Mouse (Mus musculus): ENCODE results near the gene Cryba4. TPM values are rescaled to one million over a fixed set of nuclear protein-coding genes. Genes with fewer than 3 reads are reported as not detected.

Gene Cryba4
- polyA plus RNA-seq, 1 experiment, result not detected

DNA sequence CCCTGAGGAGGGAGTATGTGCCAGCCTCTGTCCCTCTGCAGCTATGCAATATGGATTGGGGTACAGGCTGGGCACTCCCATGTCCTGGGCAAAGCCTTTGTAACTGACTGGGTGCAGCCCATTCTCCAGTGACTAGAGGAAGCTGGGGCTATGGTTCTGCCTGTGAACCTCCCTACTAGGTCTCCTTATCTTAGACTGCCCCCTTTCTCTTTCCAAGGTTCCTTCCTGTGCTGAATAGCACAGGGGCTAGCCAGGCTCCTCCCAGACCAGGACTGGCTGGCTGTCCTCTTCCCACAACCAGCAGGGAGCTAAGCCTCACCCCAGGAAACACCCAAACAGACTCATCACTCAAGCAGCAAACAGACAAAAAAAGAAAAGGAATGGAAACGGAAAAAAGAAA, 32.9 kb downstream of the Cryba4 start:
- no peak for TF ChIP-seq POLR2A (IDR thresholded peaks at IDR 0.05; ENCODE audit: low read depth, low read length)
- TF ChIP-seq CTCF (conservative IDR thresholded peaks at IDR 0.05; ENCODE audit: insufficient read depth, insufficient read length, low read depth, low read length), result no peak
- H3K36me3 ChIP-seq (ENCODE audit: control insufficient read depth, insufficient read depth, low read length), result no peaks in the 10 kb centered on the region
- H3K4me1 ChIP-seq (ENCODE audit: control insufficient read depth, insufficient read depth, low read length), result no peaks in the 10 kb centered on the region
- 17% methylated on average over 1 of the region's 1 CpGs for WGBS
- no peak overlapping the region for H3K27ac ChIP-seq (ENCODE audit: insufficient read depth, low read depth, low read length)
- H3K27me3 ChIP-seq (replicated peaks; ENCODE audit: control insufficient read depth, insufficient read depth, low read length), result no peaks in the 10 kb centered on the region
- no peak overlapping the region for H3K4me3 ChIP-seq (ENCODE audit: insufficient read depth, low read depth, low read length)
- peak; percentile 33 for DNase-seq

DNA sequence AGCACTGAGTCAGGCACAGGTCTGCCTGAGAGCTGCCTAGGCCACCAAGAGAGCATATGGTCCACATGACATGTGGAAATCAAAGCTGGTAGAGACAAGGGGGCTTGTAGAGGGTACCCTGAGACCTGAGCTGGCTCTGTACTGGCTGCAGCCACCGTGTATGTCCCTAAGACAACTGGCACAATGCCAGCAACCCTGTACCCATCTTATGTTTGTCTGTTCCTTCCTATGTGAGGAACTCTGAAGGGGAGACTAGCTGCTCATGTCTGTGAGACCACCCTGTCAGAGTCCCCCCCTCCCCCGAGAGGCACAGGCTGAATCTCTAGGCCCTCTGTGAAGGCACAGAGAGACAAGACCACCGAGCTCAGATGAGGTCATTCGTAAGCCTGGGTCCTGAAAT, 33.6 kb downstream of the Cryba4 start:
- Histone ChIP-seq H3K27me3 (replicated peaks; ENCODE audit: control insufficient read depth, insufficient read depth, low read length) (no peaks in the 10 kb centered on the region), H3K36me3 (ENCODE audit: control insufficient read depth, insufficient read depth, low read length) (no peaks in the 10 kb centered on the region), H3K4me1 (ENCODE audit: control insufficient read depth, insufficient read depth, low read length) (no peaks in the 10 kb centered on the region), H3K27ac (ENCODE audit: insufficient read depth, low read depth, low read length) (no peak overlapping the region), H3K4me3 (ENCODE audit: insufficient read depth, low read depth, low read length) (no peak overlapping the region)
- no peak for DNase-seq
- WGBS, result 70% methylated on average over 4 of the region's 4 CpGs
- TF ChIP-seq CTCF (conservative IDR thresholded peaks at IDR 0.05; ENCODE audit: insufficient read depth, insufficient read length, low read depth, low read length) (no peak), POLR2A (IDR thresholded peaks at IDR 0.05; ENCODE audit: low read depth, low read length) (no peak)

DNA sequence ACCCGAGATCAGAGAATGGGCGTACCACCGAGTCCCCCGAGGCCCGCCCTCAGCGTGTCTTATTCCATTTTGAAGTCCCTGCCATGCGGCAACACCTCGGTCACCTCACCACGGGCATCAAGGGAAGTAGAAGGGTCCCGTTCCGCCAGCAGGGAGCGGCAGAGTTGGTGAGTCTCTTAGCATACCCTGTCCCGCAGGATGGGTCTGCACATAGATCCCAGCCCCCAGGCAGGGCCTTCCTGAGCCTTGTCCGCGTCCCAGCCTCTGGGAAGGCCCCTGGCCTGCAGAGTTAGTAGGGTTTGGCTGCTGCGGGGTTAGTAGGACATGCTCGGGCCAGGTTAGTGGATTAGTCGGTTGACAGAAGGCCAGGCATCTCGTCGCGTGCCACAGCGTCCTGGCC, 35.3 kb downstream of the Cryba4 start:
- TF ChIP-seq CTCF (conservative IDR thresholded peaks at IDR 0.05; ENCODE audit: insufficient read depth, insufficient read length, low read depth, low read length) (no peak), POLR2A (IDR thresholded peaks at IDR 0.05; ENCODE audit: low read depth, low read length) (no peak)
- Histone ChIP-seq H3K4me3 (ENCODE audit: insufficient read depth, low read depth, low read length) (no peak overlapping the region), H3K27me3 (replicated peaks; ENCODE audit: control insufficient read depth, insufficient read depth, low read length) (no peaks in the 10 kb centered on the region), H3K4me1 (ENCODE audit: control insufficient read depth, insufficient read depth, low read length) (no peaks in the 10 kb centered on the region), H3K27ac (ENCODE audit: insufficient read depth, low read depth, low read length) (no peak overlapping the region), H3K36me3 (ENCODE audit: control insufficient read depth, insufficient read depth, low read length) (no peaks in the 10 kb centered on the region)
- 64% methylated on average over 22 of the region's 22 CpGs for WGBS
- no peak for DNase-seq

- no peak for TF ChIP-seq CTCF (conservative IDR thresholded peaks at IDR 0.05; ENCODE audit: insufficient read depth, insufficient read length, low read depth, low read length)
- no peak for TF ChIP-seq POLR2A (IDR thresholded peaks at IDR 0.05; ENCODE audit: low read depth, low read length)
- 75% methylated on average over 7 of the region's 7 CpGs for WGBS
- no peaks in the 10 kb centered on the region for H3K4me1 ChIP-seq (ENCODE audit: control insufficient read depth, insufficient read depth, low read length)
These were observed 36.0 kb downstream of the Cryba4 start for GRCm38 (mm10) chr5:112216335-112216734.

GRCm38 (mm10) chr5:112215801-112216251, 36.5 kb downstream of the Cryba4 start:
- DNase-seq, result peak; percentile 43
- TF ChIP-seq POLR2A (IDR thresholded peaks at IDR 0.05; ENCODE audit: low read depth, low read length) (no peak), CTCF (conservative IDR thresholded peaks at IDR 0.05; ENCODE audit: insufficient read depth, insufficient read length, low read depth, low read length) (no peak)
- Histone ChIP-seq H3K4me3 (ENCODE audit: insufficient read depth, low read depth, low read length) (no peak overlapping the region), H3K4me1 (ENCODE audit: control insufficient read depth, insufficient read depth, low read length) (no peaks in the 10 kb centered on the region), H3K36me3 (ENCODE audit: control insufficient read depth, insufficient read depth, low read length) (no peaks in the 10 kb centered on the region), H3K27ac (ENCODE audit: insufficient read depth, low read depth, low read length) (no peak overlapping the region), H3K27me3 (replicated peaks; ENCODE audit: control insufficient read depth, insufficient read depth, low read length) (no peaks in the 10 kb centered on the region)
- 52% methylated on average over 9 of the region's 9 CpGs for WGBS

More at GRCm38 (mm10) chr5:112216335-112216734, 36.0 kb downstream of the Cryba4 start:
- Histone ChIP-seq H3K4me3 (ENCODE audit: insufficient read depth, low read depth, low read length) (no peak overlapping the region), H3K27me3 (replicated peaks; ENCODE audit: control insufficient read depth, insufficient read depth, low read length) (no peaks in the 10 kb centered on the region), H3K36me3 (ENCODE audit: control insufficient read depth, insufficient read depth, low read length) (no peaks in the 10 kb centered on the region), H3K27ac (ENCODE audit: insufficient read depth, low read depth, low read length) (no peak overlapping the region)
- no peak for DNase-seq

- DNase-seq, result no peak
- Histone ChIP-seq H3K4me3 (ENCODE audit: insufficient read depth, low read depth, low read length) (no peak overlapping the region), H3K36me3 (ENCODE audit: control insufficient read depth, insufficient read depth, low read length) (no peaks in the 10 kb centered on the region), H3K27me3 (replicated peaks; ENCODE audit: control insufficient read depth, insufficient read depth, low read length) (no peaks in the 10 kb centered on the region), H3K27ac (ENCODE audit: insufficient read depth, low read depth, low read length) (no peak overlapping the region), H3K4me1 (ENCODE audit: control insufficient read depth, insufficient read depth, low read length) (no peaks in the 10 kb centered on the region)
- WGBS, result 40% methylated on average over 12 of the region's 12 CpGs
- TF ChIP-seq POLR2A (IDR thresholded peaks at IDR 0.05; ENCODE audit: low read depth, low read length) (no peak), CTCF (conservative IDR thresholded peaks at IDR 0.05; ENCODE audit: insufficient read depth, insufficient read length, low read depth, low read length) (no peak)
These were observed 37.0 kb downstream of the Cryba4 start for GRCm38 (mm10) chr5:112215291-112215751.

DNA sequence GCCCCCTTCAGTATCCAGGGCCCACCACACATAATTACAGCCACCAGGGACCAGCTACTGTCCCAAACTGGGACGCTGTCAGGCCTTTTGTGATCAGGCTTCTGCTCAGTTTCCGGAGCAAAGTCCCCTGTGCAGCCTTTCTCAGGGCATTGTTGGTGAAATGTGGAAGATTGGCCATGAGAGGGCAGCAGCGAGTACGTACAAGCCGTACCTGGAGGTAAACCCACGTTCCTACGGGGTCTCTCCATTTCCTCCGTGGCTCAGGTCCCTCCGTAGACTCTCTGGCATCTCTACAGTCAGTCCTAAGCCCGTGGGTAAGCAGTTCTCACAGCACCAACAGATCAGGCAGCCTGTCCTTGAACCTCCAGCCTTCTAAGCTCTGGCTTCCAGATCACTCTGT, 37.9 kb downstream of the Cryba4 start:
- no peak overlapping the region for H3K4me3 ChIP-seq (ENCODE audit: insufficient read depth, low read depth, low read length)
- 6% methylated on average over 10 of the region's 10 CpGs for WGBS
- peak; percentile 75 for TF ChIP-seq CTCF (conservative IDR thresholded peaks at IDR 0.05; ENCODE audit: insufficient read depth, insufficient read length, low read depth, low read length)
- no peak for TF ChIP-seq POLR2A (IDR thresholded peaks at IDR 0.05; ENCODE audit: low read depth, low read length)
- H3K36me3 ChIP-seq (ENCODE audit: control insufficient read depth, insufficient read depth, low read length), result no peaks in the 10 kb centered on the region
- DNase-seq, result peak; percentile 49
- H3K4me1 ChIP-seq (ENCODE audit: control insufficient read depth, insufficient read depth, low read length), result no peaks in the 10 kb centered on the region
- no peaks in the 10 kb centered on the region for H3K27me3 ChIP-seq (replicated peaks; ENCODE audit: control insufficient read depth, insufficient read depth, low read length)
- no peak overlapping the region for H3K27ac ChIP-seq (ENCODE audit: insufficient read depth, low read depth, low read length)
